Mouse (Mus musculus) mature B cell (primary cell): ENCODE measurements around the gene Nav2.

ENCODE experiments used
- in situ Hi-C: fragments of 300-500 bp; cut with MboI; formaldehyde crosslinking; loops from 2 replicates; pipeline ENCODE4 v1.14.3; 2019

The Nav2 gene

GRCm38 (mm10) chr7:49511820-49512453 is 603.4 kb downstream of the Nav2 start:
- in situ Hi-C loops: no loop called here

- in situ Hi-C loops: no loop called here
Measured at GRCm38 (mm10) chr7:49513763-49514437, 605.4 kb downstream of the Nav2 start.

- in situ Hi-C loops: no loop called here
Measured at GRCm38 (mm10) chr7:49515012-49515411, 606.5 kb downstream of the Nav2 start.

DNA sequence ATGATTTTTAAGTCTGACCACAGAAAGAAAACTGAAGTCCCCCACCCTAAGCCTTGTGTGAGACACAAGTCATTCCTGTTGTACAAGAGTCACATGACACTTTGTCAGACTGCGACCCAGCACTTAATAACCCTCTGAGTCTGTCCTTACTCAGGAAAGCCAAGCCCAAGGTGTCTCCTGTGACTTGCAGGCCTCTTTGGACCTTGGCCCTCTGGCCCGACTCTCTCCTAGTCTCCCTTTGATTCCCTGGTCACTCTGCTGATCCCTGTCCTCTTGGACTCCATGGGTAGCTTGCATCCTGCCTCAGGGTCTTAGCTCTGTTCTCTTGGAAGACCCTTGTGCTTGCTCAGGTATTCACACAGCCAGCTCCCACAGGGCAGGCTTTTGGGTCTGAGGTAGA is 612.0 kb downstream of the Nav2 start:
- in situ Hi-C loops: no loop called here

DNA sequence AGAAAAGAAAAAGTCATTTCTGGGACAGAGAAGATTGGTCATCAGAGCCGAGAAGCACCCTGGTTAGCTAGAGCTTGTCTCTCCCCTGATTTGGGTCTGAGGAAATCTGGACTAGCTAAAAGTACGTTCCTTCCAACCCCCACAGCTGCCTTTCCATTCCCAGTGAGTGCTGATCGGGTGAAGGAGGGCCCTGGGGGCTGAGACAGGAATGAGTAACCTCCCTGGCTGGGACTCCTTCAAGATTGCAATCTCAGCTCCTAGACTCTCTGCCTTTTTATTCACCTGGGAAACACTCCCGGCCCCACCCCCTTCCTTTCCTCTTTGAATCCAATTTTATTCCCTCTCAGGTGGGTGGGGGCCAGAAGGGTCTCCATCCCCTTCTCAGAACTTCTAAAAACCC is 612.8 kb downstream of the Nav2 start:
- in situ Hi-C loops: no loop called here

- in situ Hi-C loops: no loop called here
Measured at GRCm38 (mm10) chr7:49521976-49522375, 613.5 kb downstream of the Nav2 start.

DNA sequence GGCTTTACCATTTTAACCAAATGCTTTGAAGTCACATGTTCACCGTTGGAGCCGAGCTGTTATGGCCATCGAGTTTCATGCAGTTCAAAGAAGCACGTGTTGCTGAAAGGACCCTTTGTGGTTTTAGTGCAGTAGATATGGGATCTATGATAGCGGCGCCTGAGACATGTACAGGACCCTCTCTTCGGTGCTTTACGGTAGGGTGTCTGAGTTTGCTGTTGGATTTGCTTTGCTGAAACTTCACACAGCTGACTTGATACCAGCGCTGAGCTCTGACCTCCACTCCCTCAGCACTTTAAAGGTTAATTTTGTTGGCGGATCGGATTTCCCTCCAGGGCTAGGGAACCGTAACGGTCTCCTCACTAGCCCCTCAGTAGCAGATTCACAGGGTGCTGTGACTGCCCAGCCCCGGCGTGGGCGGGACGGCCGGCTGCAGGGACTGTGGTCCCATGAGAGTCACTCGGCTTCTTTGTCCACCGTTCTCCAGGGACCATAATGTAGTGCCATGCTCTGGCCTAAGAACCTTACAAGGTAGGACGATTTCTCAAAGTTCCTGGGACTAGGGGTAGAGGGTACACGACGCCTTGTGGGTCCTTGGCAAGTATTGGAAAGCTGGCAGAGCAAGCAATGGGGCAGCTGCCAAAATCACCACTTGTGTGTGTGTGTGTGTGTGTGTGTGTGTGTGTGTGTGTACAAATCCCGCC is 614.0 kb downstream of the Nav2 start:
- in situ Hi-C loops: no loop called here

GRCm38 (mm10) chr7:49523115-49523445 is 614.6 kb downstream of the Nav2 start:
- in situ Hi-C loops: no loop called here

GRCm38 (mm10) chr7:49523729-49524128 is 615.2 kb downstream of the Nav2 start:
- in situ Hi-C loops: no loop called here

DNA sequence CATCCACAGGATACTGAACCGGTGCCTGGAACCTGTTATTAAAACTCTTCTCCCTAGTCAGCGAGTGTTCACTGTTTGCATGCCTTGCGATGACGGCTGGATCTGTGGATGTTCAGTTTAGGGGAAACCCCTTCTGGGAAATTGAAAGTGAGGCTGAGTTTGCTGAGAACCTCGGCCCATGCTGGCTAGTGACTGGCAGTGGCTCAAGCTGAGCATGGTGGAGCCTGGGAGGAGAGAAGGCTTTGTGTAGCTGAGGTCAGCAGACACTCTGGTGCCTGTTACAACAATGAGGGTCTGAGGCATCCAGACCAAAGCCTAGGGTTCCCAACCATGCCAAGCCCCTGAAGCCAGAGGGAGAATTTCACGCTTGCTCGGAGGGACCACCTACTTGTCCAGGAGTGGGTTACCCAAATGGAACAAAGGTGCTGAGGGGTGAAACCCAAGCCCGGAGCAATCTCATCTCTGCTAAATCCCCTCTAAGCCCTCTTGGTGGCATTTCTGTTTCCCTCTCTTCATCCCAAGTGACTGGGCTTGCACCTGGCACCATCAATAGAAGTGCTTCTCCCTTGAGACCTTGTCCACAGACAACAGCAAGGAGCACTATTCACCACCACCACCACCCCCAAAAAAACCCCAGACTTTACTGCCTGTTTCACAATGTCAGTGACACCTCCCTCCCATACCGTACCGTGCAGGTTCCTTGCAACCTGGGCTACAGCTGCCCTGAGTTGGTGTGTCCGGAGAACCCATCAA is 617.0 kb downstream of the Nav2 start:
- in situ Hi-C loops: no loop called here

- in situ Hi-C loops: no loop called here
Measured at GRCm38 (mm10) chr7:49526101-49526499, 617.6 kb downstream of the Nav2 start.

GRCm38 (mm10) chr7:49527495-49527894 is 619.0 kb downstream of the Nav2 start:
- in situ Hi-C loops: no loop called here

DNA sequence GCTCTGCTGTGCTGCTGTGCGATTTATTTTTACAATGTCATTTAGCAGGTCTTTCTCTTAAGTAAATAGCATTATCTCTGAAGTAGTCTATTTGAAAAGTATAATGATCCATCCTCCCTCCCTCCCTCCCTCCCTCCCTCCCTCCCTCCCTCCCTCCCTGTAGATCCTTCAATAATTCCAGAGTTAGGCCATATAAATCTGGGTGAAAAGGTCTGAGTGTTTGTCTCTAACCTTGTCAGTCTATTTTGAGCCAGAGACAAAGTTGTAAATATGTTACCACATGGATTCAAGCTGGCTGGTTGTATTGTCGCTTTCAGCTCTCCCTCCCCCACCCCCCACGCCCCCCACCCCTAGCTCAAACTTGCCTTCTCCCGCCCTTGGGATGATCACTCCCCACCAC is 619.4 kb downstream of the Nav2 start:
- in situ Hi-C loops: no loop called here

DNA sequence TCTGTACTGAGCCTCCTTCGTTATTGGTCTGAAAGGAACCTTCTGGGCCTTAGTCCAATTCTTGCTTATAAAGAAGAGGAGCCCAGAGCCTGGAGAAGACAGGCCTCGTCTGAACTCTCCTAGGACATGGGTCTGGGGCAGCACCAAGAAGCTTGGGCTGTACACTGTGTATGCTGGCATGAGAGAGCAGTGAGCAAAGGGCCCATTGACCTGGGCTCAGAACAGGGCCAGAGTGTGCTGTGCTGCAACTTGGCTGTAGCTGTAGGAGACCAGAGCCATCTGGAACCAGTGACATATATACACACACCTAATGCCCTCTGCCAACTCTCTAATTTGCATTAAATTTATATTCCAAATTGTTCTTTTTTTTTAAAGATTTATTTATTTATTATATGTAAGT is 621.0 kb downstream of the Nav2 start:
- in situ Hi-C loops: no loop called here

DNA sequence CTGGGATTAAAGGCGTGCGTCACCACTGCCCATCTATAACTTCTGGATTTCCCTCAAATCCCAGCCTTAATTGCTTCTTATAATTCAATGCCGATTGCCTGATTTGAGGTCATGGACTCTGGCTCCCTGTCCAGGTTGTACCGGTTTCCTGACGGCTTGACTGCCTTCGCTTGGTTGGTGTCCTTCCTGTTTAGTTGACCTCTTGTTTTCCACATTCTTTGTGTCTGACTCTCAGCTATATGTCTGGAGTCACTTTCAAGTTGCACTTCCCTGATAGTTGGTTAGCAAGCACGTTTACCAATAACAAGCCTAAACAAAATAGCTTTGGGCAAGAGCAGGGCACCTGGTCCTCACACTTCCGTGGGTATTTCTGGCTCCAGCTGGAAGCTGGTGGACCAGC is 625.1 kb downstream of the Nav2 start:
- in situ Hi-C loops: no loop called here

GRCm38 (mm10) chr7:49534208-49534607 is 625.7 kb downstream of the Nav2 start:
- in situ Hi-C loops: no loop called here

GRCm38 (mm10) chr7:49538360-49538759 is 629.8 kb downstream of the Nav2 start:
- in situ Hi-C loops: no loop called here

GRCm38 (mm10) chr7:49540181-49540580 is 631.7 kb downstream of the Nav2 start:
- in situ Hi-C loops: no loop called here

GRCm38 (mm10) chr7:49542135-49542534 is 633.6 kb downstream of the Nav2 start:
- in situ Hi-C loops: no loop called here

- in situ Hi-C loops: no loop called here
Measured at GRCm38 (mm10) chr7:49544775-49545705, 636.5 kb downstream of the Nav2 start.

DNA sequence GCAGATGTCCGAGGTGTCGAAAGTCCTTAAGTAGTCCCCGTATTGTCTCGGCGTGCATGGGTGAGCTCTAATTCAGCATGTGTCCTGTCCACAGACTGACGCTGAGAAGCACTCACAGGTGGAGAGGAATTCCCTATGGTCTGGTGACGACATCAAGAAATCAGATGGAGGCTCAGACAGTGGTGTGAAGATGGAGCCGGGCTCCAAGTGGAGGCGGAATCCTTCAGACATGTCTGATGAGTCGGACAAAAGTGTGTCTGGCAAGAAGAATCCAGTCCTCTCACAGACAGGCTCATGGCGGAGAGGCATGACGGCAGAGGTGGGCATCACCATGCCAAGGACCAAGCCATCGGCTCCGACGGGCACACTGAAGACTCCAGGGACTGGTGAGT is 637.2 kb downstream of the Nav2 start:
- in situ Hi-C loops: no loop called here

DNA sequence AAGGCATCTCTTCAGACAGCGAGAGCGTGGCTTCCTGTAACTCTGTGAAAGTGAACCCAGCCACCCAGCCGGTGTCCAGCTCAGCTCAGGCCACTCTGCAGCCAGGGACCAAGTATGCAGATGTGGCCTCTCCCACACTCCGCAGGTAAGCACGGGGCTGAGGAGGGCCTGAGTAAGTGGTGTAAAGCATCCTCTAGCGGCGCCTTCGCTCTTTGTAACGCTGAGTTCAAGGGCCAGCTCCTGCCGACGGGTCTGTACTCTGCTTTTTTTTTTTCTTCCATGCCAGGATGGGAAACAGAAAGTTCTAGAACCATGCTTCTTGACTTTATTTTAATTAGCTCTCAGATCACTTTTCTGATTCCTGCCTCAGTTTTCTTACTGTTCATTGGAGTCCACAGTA is 639.9 kb downstream of the Nav2 start:
- in situ Hi-C loops: no loop called here
